Mouse (Mus musculus): Measurements from ENCODE around the gene Zfp108. TPM values are rescaled to one million over a fixed set of nuclear protein-coding genes. Genes with fewer than 3 reads are reported as not detected.

Gene Zfp108
- polyA plus RNA-seq, 1 experiment from 2014 or later: 2.2 TPM

- no peak for ATAC-seq (ENCODE audit: insufficient number of reproducible peaks, low FRiP score)
- H3K36me3 ChIP-seq: peaks cover 26% of the 10 kb centered on the region
- H3K4me1 ChIP-seq (replicated peaks): no peaks in the 10 kb centered on the region
- H3K27ac ChIP-seq (ENCODE audit: poor library complexity, severe bottlenecking): no peak overlapping the region
- no peak overlapping the region for H3K4me2 ChIP-seq
- H3K9me3 ChIP-seq (replicated peaks): peaks cover 4% of the 10 kb centered on the region; the same call in 1 of the 2 replicates
- H3K9ac ChIP-seq: no peak overlapping the region
- 68% methylated on average over 4 of the region's 4 CpGs for WGBS
- H3K27me3 ChIP-seq (replicated peaks): no peaks in the 10 kb centered on the region; the same call in 1 of the 2 replicates
- no peak overlapping the region for H3K4me3 ChIP-seq
These were observed 32.3 kb downstream of the Zfp108 start for GRCm38 (mm10) chr7:24286916-24287315.

DNA sequence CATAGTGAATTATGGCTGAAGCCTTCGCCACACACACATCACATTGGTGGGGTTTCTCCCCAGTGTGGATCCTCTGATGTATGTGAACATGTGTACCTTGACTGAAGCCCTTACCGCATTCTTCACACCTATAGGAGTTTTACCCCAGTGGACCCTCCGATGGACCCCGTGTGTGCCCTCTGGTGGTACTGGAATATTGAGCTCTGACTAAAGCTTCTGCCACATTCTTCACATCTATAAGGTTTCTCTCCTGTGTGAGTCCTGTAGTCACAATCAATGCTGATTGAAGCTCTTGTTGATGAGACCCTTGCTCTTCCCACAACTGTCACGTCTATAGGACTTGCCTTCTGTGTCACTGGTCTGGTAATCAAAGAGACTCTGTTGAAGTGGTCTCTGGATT lies 33.1 kb downstream of the Zfp108 start:
- WGBS: 85% methylated on average over 5 of the region's 5 CpGs
- Histone ChIP-seq H3K9ac (no peak overlapping the region), H3K9me3 (replicated peaks) (peaks cover 4% of the 10 kb centered on the region; the same call in 1 of the 2 replicates), H3K27ac (ENCODE audit: poor library complexity, severe bottlenecking) (no peak overlapping the region), H3K27me3 (replicated peaks) (no peaks in the 10 kb centered on the region; the same call in 1 of the 2 replicates), H3K4me2 (no peak overlapping the region), H3K4me1 (replicated peaks) (no peaks in the 10 kb centered on the region), H3K36me3 (peaks cover 33% of the 10 kb centered on the region), H3K4me3 (no peak overlapping the region)
- ATAC-seq (ENCODE audit: insufficient number of reproducible peaks, low FRiP score): no peak

DNA sequence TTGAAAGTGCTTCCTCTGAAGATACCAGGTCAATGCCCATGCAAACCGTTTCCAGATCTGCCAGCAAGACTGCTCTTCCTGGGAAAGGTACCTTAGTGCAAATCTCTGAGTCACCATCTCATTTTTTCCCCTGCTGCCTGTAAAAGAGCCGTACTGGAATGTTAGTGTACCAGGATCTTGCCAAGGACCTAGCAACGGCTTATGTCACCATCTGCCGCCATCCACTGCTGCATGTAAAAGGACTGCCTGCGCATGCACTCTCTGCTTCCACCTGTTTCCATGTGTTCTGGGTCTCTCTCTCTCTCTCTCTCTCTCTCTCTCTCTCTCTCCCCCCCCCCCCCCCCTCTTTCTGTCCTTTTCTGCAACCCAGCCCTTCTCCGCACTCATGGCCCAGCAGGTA lies 33.9 kb downstream of the Zfp108 start:
- Histone ChIP-seq H3K9ac (no peak overlapping the region), H3K4me1 (replicated peaks) (no peaks in the 10 kb centered on the region), H3K9me3 (replicated peaks) (no peaks in the 10 kb centered on the region; the same call in 1 of the 2 replicates), H3K36me3 (peaks cover 42% of the 10 kb centered on the region), H3K4me3 (no peak overlapping the region), H3K27me3 (replicated peaks) (no peaks in the 10 kb centered on the region), H3K27ac (ENCODE audit: poor library complexity, severe bottlenecking) (no peak overlapping the region), H3K4me2 (no peak overlapping the region)
- 84% methylated on average over 6 of the region's 6 CpGs for WGBS
- ATAC-seq (ENCODE audit: insufficient number of reproducible peaks, low FRiP score): no peak

- no peak for ATAC-seq (ENCODE audit: insufficient number of reproducible peaks, low FRiP score)
- Histone ChIP-seq H3K27me3 (replicated peaks) (no peaks in the 10 kb centered on the region), H3K4me1 (replicated peaks) (no peaks in the 10 kb centered on the region), H3K9me3 (replicated peaks) (no peaks in the 10 kb centered on the region), H3K4me2 (no peak overlapping the region), H3K36me3 (peaks cover 59% of the 10 kb centered on the region), H3K27ac (ENCODE audit: poor library complexity, severe bottlenecking) (no peak overlapping the region), H3K4me3 (no peak overlapping the region), H3K9ac (no peak overlapping the region)
- 90% methylated on average over 4 of the region's 4 CpGs for WGBS
These were observed 35.6 kb downstream of the Zfp108 start for GRCm38 (mm10) chr7:24290106-24290693.

- Histone ChIP-seq H3K36me3 (peaks cover 72% of the 10 kb centered on the region), H3K4me1 (replicated peaks) (no peaks in the 10 kb centered on the region), H3K4me3 (no peak overlapping the region), H3K27me3 (replicated peaks) (no peaks in the 10 kb centered on the region), H3K27ac (ENCODE audit: poor library complexity, severe bottlenecking) (no peak overlapping the region), H3K9me3 (replicated peaks) (no peaks in the 10 kb centered on the region), H3K9ac (no peak overlapping the region), H3K4me2 (no peak overlapping the region)
- ATAC-seq (ENCODE audit: insufficient number of reproducible peaks, low FRiP score): no peak
- WGBS: 83% methylated on average over 27 of the region's 27 CpGs
These were observed 36.9 kb downstream of the Zfp108 start for GRCm38 (mm10) chr7:24291387-24292090.

DNA sequence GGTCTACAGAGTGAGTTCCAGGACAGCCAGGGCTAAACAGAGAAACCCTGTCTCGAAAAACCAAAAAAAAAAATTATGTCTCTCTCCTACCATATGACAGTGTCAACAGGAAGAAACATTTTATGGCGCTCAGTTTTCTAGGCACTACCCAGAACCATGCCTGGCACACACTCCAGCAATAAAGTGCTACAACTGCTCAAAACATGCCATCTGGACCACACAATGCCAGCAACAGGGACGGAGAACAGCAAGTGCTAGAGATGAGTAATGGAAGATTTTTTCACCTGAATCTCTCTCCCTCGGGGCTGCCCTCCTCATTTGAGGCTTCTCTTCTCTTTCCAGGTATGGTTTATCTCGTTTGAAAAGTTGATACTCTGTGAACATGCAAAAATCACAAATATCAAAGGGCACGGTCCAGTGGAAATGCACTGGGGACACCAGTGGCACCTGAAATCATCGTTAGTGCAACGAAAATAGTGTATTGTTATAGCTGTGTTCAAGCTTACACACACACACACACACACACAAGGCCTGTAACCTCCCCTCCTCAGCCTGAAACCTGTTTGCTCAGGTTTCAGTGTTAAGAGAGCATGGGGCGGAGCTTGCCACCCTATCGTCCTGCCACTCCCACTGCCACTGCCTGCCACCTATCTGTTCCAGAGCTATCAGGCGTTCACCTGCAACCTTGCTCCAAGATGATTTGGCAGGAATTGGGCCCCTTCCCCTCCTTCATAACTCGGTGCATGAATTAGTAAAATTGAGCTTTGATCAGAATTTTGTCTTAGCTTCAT lies 38.7 kb downstream of the Zfp108 start:
- no peak overlapping the region for H3K4me3 ChIP-seq
- H3K36me3 ChIP-seq: peaks cover 81% of the 10 kb centered on the region
- no peak overlapping the region for H3K4me2 ChIP-seq
- H3K9me3 ChIP-seq (replicated peaks): no peaks in the 10 kb centered on the region
- H3K27me3 ChIP-seq (replicated peaks): no peaks in the 10 kb centered on the region
- ATAC-seq (ENCODE audit: insufficient number of reproducible peaks, low FRiP score): no peak
- peaks cover 3% of the 10 kb centered on the region for H3K4me1 ChIP-seq (replicated peaks)
- 84% methylated on average over 12 of the region's 12 CpGs for WGBS
- H3K27ac ChIP-seq (ENCODE audit: poor library complexity, severe bottlenecking): no peak overlapping the region
- no peak overlapping the region for H3K9ac ChIP-seq

GRCm38 (mm10) chr7:24294763-24295162 lies 40.2 kb downstream of the Zfp108 start:
- peaks cover 6% of the 10 kb centered on the region for H3K4me1 ChIP-seq (replicated peaks)
- no peak overlapping the region for H3K4me3 ChIP-seq
- no peaks in the 10 kb centered on the region for H3K27me3 ChIP-seq (replicated peaks)
- H3K27ac ChIP-seq (ENCODE audit: poor library complexity, severe bottlenecking): no peak overlapping the region
- ATAC-seq (ENCODE audit: insufficient number of reproducible peaks, low FRiP score): no peak
- peaks cover 76% of the 10 kb centered on the region for H3K36me3 ChIP-seq
- no peaks in the 10 kb centered on the region for H3K9me3 ChIP-seq (replicated peaks)
- H3K4me2 ChIP-seq: no peak overlapping the region
- WGBS: 91% methylated on average over 4 of the region's 4 CpGs
- no peak overlapping the region for H3K9ac ChIP-seq

DNA sequence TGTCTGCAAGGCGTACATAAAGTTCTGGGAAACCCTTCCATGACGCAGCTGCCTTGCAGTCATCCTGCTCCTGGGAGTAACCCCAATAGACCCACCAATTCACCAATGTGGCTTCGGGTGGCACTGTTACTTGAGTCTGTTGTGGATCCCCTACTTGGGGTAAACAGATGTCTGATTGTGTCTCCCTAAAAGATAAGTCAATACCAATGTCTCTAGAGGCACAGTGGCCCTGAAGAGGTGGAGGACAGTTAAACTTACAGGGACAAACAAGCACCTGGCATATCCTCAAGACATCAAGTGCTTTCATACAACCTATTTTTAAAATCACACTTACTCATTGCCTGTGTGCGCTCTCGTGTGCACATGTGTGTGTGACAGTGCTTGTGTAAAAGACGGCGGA lies 40.8 kb downstream of the Zfp108 start:
- Histone ChIP-seq H3K27ac (ENCODE audit: poor library complexity, severe bottlenecking) (no peak overlapping the region), H3K4me1 (replicated peaks) (peaks cover 11% of the 10 kb centered on the region), H3K4me2 (no peak overlapping the region), H3K27me3 (replicated peaks) (no peaks in the 10 kb centered on the region), H3K4me3 (no peak overlapping the region), H3K9me3 (replicated peaks) (no peaks in the 10 kb centered on the region), H3K9ac (no peak overlapping the region), H3K36me3 (peaks cover 70% of the 10 kb centered on the region)
- WGBS: 97% methylated on average over 7 of the region's 7 CpGs
- ATAC-seq (ENCODE audit: insufficient number of reproducible peaks, low FRiP score): no peak

- Histone ChIP-seq H3K27me3 (replicated peaks) (no peaks in the 10 kb centered on the region), H3K27ac (ENCODE audit: poor library complexity, severe bottlenecking) (no peak overlapping the region), H3K4me2 (no peak overlapping the region), H3K4me1 (replicated peaks) (peaks cover 11% of the 10 kb centered on the region), H3K4me3 (no peak overlapping the region), H3K9me3 (replicated peaks) (no peaks in the 10 kb centered on the region), H3K9ac (no peak overlapping the region), H3K36me3 (peaks cover 60% of the 10 kb centered on the region)
- no peak for ATAC-seq (ENCODE audit: insufficient number of reproducible peaks, low FRiP score)
- 92% methylated on average over 7 of the region's 7 CpGs for WGBS
These were observed 41.8 kb downstream of the Zfp108 start for GRCm38 (mm10) chr7:24296386-24296785.

GRCm38 (mm10) chr7:24297361-24298095 lies 42.9 kb downstream of the Zfp108 start:
- H3K9me3 ChIP-seq (replicated peaks): no peaks in the 10 kb centered on the region
- H3K9ac ChIP-seq: no peak overlapping the region
- 92% methylated on average over 15 of the region's 15 CpGs for WGBS
- peaks cover 11% of the 10 kb centered on the region for H3K4me1 ChIP-seq (replicated peaks)
- no peak overlapping the region for H3K27ac ChIP-seq (ENCODE audit: poor library complexity, severe bottlenecking)
- H3K36me3 ChIP-seq: peaks cover 58% of the 10 kb centered on the region
- H3K4me2 ChIP-seq: peak overlapping the region; percentile 99; the same call in 1 of the 2 replicates
- no peak overlapping the region for H3K4me3 ChIP-seq
- no peaks in the 10 kb centered on the region for H3K27me3 ChIP-seq (replicated peaks)
- ATAC-seq (ENCODE audit: insufficient number of reproducible peaks, low FRiP score): no peak

GRCm38 (mm10) chr7:24298635-24298972 lies 44.0 kb downstream of the Zfp108 start:
- under 1% methylated on average over 11 of the region's 12 CpGs for WGBS
- H3K9ac ChIP-seq: peak overlapping the region; percentile 97
- ATAC-seq (ENCODE audit: insufficient number of reproducible peaks, low FRiP score): no peak
- peaks cover 58% of the 10 kb centered on the region for H3K36me3 ChIP-seq
- H3K27me3 ChIP-seq (replicated peaks): no peaks in the 10 kb centered on the region
- H3K27ac ChIP-seq (ENCODE audit: poor library complexity, severe bottlenecking): peak overlapping the region; percentile 73
- H3K4me3 ChIP-seq: peak overlapping the region; percentile 81
- no peaks in the 10 kb centered on the region for H3K9me3 ChIP-seq (replicated peaks)
- peak overlapping the region; percentile 99 for H3K4me2 ChIP-seq
- H3K4me1 ChIP-seq (replicated peaks): peaks cover 11% of the 10 kb centered on the region

Data from heart, embryonic 12.5 days (tissue).